Mouse (Mus musculus) thymus, adult 18-20 months (tissue): ENCODE results near the gene Ift81.

ENCODE experiments used
- DNase-seq, 2 experiments: peaks; one replicate each; pipeline ENCODE4 v3.0.0; 2022; ENCODE audit warnings: mixed read lengths in 2 of 2

The Ift81 gene

DNA sequence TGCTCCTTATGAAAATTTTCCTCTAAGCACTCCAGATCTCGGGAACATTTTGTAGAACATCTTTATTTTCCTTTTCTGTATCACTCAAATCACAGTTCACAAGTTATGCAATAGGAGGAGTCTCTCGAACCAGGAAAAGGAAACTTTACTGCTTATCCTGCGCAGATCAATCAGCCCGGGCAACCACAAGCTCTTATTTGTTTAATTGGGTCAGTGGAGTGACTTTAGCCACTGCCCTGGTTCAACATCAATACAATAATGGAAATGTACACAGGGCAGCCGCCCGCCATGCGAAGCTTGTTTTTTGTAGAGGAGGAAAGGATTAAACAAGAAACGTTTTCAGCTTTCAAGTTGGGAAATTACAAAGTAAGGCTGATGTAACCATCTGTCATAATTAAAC lies 72.4 kb downstream of the Ift81 start:
- DNase-seq: no peak

DNA sequence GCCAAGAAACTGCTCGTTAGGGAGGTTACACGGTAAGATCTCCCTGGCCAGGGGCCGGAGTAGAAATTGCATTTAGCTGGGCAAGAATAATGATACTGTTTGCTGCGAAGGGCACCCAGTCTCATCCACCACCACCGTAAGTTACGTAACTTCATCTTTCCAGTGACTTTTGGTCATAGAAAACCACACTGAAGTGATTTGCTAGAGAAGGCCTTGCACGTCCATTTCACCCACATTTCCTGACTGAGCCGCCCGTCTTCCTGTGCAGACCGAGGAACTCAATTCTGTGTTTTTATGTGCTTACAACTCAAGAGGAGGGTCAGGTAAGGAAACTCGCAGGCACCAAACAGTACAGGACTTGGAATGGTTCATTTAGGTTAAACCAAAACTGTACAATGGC lies 76.2 kb downstream of the Ift81 start:
- no peak for DNase-seq

- no peak for DNase-seq
These were observed 76.7 kb downstream of the Ift81 start for GRCm38 (mm10) chr5:122537654-122538053.

GRCm38 (mm10) chr5:122533884-122534283 lies 80.4 kb downstream of the Ift81 start:
- no peak for DNase-seq

DNA sequence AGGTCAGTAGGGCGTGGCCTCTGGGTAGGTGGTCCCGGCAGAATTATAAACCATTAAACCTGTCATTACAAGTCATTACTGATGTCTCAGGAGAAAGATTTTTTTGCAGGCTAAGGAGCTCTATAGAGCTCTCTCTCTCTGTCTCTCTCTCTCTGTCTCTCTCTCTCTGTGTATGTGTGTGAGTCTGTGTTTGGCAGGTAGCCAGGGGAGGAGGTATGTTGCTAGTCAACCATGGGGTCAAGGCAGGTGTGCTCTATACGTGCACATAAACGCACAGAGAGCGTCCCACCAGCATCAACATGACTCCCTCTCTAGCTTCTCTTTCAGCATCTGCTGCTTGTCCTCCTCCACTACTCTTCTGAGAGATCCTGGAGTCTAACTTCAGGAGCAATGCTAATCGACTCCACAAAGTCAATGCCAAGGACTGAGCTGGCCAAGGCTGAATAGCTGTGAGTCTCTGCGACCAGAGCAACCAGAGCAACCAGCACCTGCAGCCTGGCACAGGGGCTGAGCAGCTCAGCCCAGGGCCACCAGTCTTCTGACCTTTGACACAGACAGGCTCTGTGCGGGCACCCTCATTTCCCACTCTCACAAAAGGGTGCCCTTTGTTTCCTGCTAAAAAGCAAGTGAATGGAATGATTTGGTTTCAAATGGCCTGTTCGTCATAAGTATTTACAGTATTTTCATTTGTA lies 84.3 kb downstream of the Ift81 start:
- no peak for DNase-seq

GRCm38 (mm10) chr5:122529316-122529715 lies 85.0 kb downstream of the Ift81 start:
- no peak for DNase-seq

DNA sequence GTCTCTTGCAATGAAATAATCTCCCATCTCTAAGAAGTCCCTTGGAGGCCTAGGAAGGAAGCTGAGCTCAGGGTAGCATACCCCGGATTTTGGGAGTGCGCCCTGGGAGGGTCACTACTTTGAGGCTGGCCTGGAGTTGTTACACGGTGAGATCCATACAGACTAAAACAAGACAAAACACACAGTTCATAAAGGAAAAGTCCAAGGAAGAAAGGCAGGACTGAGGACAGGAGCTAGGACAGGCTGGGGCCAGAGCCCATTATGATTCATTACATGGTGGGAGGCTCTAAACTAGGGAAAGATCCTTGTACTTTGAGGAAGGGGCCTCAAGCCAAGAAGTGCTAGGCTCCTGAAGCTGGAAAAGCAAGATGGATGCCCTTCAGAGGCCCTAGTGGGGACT lies 85.7 kb downstream of the Ift81 start:
- DNase-seq: no peak

GRCm38 (mm10) chr5:122527761-122528160 lies 86.6 kb downstream of the Ift81 start:
- no peak for DNase-seq

DNA sequence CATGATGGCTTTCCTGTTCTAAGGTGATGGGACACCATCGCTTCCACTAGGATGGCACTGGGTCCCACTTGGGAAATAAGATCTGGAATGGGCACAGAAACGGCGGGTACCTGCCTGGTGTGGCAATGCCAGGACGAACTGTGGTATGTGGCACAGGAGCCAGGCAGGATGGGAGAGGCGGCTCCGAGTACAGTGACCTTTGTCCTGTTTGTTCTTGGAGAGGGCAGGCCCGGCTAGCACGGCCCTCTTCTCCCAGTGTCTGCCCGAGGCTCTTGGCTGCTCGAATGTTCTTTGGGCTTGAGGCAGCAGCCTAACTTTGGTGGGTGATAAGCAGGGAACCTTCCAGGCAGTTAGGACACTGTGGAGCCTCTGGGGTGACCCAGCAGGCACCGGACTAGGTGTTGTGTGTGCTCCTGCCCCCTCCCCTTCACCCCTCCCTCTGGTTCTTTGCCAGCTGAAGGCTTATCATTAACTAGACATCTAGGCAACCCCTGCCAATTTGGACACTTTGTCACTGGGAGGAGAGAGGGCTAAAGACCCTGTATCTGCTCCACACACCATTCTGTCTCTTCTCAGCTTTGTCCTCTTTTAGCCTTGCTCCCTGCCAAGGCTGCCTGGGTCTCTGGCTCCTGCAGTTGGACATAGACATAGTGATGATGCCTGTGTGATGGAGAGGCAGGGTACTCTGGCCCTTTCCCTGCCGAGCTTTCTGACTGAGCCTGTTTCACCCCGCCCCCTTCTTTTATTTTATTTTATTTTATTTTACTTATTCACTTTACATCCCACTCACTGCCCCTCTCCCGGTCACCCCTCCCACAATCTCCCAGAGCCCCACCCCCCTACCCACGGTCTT lies 87.2 kb downstream of the Ift81 start:
- no peak for DNase-seq

DNA sequence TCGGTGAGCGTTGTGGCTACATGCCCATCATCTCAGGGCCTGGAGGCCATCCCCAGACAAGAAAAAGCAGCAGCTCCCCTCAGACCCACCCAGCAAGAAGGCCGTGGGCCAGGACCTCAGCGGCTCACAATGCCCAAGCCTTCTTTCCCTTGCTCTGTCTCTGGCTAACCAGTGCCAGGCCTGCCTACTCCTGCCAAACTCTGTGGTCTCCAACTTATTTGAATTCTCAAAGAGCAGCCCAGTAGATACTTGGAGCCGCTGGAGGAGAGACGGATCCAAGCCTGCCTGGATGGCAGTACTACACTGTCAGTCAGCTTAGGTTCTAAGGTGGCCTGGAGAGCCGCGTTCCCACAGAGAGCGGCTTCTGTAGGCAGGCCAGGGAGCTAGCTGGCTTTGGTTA lies 87.9 kb downstream of the Ift81 start:
- DNase-seq: no peak

- no peak for DNase-seq
These were observed 88.9 kb downstream of the Ift81 start for GRCm38 (mm10) chr5:122525238-122525931.

DNA sequence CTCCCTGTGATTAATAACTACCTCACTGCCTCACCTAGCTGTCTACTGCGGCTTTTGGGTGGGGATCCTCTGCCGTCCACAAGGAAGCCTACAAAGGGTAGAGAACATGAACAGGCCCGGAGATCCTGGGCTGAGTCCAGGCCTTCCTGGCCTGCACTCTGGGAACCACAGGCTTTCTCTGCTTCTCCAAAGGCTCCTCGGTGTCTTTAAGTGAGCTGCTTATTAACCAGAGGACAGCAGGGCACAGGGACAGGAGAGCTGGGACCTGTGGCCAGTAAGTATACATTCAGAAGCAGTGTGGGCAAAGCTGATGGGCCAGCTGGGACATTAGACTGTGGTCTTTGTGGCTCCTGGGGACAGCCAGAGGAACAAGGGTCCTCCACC lies 89.5 kb downstream of the Ift81 start:
- no peak for DNase-seq

- no peak for DNase-seq
These were observed 90.1 kb downstream of the Ift81 start for GRCm38 (mm10) chr5:122524244-122524643.

GRCm38 (mm10) chr5:122521130-122521473 lies 93.2 kb downstream of the Ift81 start:
- DNase-seq: no peak

GRCm38 (mm10) chr5:122520254-122521129 lies 93.8 kb downstream of the Ift81 start:
- no peak for DNase-seq

DNA sequence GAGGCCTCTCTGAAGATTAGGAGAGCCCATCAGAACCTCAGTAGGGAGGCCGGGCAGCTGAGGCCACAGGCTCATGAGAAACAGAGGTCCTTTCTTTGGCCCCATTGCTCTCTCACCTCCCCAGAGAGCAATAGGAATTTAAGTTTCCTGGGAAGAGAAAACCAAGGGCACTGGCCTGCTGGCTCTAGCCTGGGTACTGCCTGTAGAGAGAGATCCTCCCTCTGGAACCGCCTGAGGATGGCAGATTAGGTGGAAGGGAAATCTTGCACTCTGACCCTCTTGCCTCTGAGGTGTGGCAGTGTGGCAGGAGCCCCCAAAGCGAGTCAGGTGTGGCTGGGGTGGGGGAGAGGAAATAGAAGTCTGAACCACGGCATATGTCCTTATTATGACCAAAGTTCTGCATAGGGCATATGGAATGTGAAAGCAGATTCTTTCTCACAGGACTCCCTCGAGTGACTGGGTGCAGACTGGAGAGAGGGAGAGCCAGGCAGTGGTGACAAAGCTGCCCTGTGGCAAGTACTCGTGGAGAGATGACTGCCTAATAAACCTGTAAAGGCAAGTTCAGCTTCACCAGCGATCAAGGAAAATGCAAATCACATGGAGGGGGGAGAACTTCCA lies 95.2 kb downstream of the Ift81 start:
- DNase-seq: no peak

- no peak for DNase-seq
These were observed 96.1 kb downstream of the Ift81 start for GRCm38 (mm10) chr5:122518247-122518646.

DNA sequence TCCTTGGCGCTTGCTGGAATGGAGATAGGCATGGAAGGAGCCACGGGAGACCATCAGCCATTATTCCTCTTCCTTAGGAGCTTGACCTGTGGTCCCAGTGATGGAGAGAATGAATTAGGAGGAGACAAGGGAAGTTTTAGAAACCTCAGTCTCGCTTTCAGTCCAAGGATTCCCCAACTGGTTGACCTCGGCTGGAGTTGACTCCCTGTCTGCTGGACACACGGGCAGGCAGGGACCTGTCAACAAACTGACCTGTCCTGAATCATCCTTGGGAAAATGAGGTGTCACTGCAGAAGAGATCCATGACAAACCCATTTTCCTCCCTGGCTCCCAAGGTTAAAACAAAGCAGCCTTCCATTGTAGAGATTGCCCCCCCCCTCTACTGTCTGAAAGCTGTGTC lies 97.4 kb downstream of the Ift81 start:
- DNase-seq: no peak

GRCm38 (mm10) chr5:122516029-122516730 lies 98.1 kb downstream of the Ift81 start:
- DNase-seq: no peak

- DNase-seq: no peak
These were observed 100.2 kb downstream of the Ift81 start for GRCm38 (mm10) chr5:122514127-122514521.

- no peak for DNase-seq
These were observed 100.7 kb downstream of the Ift81 start for GRCm38 (mm10) chr5:122513421-122514126.
